Mouse (Mus musculus): ENCODE data around the gene Trpm3. TPM values are rescaled to one million over a fixed set of nuclear protein-coding genes. Genes with fewer than 3 reads are reported as not detected.

Gene Trpm3
- total RNA-seq, 2 experiments from 2014 or later, result 0.62 to 0.64 TPM

DNA sequence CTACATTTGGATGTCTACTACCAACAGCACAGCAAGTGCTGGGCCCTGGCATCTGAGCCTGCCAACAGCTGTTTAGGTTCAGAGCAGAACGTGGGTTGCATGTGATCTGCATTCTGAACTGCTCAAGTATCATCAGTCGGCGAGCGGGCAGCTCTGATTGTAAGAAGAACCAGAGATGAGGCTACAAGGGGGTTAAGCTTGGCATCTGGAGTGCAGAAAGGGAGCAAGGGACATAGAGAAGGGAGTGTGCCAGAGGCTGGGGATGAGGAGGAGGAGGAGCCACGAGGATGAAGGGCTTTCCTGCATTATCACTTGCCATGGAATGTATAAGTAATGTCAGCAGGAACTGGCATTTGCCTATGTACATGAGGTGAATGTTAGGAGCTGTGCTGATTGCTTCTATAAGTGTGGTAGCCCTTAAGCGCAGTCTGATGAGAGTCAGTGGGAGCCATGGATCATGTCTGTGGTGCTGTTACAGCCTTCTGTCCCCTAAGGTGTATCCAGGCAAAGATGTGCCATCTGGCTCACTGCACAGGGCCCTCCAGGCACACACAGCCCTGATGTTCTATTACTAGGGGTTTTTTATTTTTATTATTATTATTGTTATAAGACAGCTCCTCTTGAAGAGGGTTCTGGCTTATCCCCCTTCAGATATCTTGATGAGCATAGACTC is 825.0 kb downstream of the Trpm3 start:
- DNase-seq (ENCODE audit: low spot score), result no peak

DNA sequence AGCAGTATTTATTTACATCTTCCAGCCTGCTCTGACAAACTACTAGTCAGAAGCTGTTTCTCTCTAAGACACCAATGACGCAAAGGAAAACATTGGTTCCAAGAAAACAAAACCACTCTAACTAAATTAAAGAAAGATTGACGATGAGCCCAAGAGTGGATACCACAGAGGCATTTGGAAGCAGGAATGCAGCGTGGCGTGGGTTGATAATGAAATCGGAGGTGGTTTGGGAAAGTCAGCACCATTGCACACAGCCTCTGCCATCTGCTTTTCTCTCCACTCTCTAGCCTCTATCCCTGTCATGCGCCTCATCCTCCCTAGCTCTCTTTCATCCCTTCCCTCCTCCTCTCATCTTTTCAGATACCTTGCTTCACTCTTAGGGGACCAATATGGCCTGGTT is 826.6 kb downstream of the Trpm3 start:
- DNase-seq (ENCODE audit: low spot score), result no peak

GRCm38 (mm10) chr19:22973294-22973693 is 834.4 kb downstream of the Trpm3 start:
- no peak for DNase-seq (ENCODE audit: low spot score)

DNA sequence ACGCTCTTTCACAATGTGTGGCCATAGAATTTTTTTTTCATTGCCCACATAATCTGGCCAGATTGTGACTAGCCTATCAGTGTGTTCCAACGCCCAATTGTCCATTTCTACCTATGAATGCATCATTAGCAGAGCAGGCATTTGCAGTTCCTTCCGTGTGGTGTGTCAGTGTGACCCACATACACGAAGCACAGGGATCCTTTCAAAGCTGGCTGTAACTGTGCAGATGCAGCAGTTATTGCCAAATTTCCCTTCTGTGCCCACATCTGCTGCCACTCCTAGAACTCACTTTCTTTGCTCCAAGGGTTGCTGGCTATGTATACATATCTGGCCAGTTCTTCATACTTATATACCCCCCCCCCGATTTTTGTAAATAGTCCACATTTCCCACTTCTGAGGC is 834.9 kb downstream of the Trpm3 start:
- no peak for DNase-seq (ENCODE audit: low spot score)

DNA sequence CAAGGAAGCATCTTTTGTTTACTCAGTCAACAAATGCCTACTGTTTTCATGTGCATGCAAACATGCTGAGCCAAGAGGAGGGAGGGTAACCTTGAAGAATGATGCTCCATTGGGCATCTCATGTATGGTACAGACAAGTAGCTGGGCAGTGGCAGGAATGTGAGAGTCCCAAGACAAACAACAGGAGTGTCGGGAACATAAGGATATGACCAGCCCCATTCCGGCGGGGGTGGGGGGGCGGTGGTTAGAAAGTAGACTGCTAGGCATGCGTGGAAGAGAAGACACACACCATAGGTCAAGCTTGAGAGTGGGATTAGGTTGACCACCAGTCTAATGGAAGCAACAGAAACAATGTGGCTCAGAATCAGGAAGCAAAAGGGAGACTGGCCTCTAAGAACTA is 837.0 kb downstream of the Trpm3 start:
- no peak for DNase-seq (ENCODE audit: low spot score)

- DNase-seq (ENCODE audit: low spot score), result no peak
Measured at GRCm38 (mm10) chr19:22977508-22977907, 838.7 kb downstream of the Trpm3 start.

- DNase-seq (ENCODE audit: low spot score), result no peak
Measured at GRCm38 (mm10) chr19:22978763-22979162, 839.9 kb downstream of the Trpm3 start.

DNA sequence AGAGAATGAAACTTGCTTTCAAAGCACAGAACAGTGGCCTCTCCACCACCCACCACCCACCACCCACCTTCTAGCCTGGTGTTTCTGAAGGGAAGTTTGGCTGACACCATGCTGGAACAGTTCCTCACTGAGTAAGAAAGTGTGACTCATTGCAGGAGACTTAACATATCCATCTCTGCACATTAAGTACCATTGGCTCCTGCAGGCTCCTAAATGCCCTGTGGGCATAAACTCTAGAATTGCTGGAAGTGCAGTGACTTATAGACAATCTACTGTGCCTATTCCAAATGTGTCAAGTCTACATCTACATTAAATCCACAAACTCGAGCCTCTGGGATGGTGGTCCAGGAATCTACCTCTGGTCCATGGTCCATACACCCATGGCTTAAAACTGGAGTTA is 840.3 kb downstream of the Trpm3 start:
- DNase-seq (ENCODE audit: low spot score), result no peak

DNA sequence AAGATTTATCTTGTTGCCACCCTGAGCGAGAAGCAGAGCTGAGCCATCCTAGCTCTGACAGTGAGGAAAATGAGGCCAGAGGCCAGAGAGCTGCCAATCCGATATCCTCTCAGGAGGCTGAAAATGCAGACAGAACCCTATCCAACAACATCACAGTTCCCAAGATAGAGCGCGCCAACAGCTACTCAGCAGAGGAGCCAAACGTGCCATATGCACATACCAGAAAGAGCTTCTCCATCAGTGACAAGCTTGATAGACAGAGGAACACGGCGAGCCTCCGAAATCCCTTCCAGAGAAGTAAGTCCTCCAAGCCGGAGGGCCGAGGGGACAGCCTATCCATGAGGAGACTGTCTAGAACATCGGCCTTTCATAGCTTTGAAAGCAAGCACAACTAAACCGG is 849.1 kb downstream of the Trpm3 start:
- DNase-seq (ENCODE audit: low spot score), result no peak

DNA sequence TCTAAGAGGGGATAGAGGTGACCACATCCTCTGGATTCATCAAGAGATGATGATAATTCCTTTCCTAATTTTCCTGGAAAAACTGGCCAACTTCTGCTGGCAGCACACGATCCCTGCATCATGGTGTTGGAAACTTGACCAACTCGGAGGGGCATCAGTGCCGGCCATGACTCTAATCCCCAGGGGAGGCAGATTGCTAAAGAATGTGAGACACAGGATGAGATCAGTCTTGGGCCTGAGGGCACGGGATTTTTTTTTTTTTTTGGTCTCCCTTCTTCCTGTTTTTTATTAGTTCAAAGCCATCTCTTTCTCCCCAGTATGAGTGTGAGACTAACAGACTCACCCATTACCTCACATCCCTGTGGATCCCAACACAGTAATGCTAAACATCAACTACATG is 855.1 kb downstream of the Trpm3 start:
- peak; percentile 49 for DNase-seq (ENCODE audit: low spot score)

DNA sequence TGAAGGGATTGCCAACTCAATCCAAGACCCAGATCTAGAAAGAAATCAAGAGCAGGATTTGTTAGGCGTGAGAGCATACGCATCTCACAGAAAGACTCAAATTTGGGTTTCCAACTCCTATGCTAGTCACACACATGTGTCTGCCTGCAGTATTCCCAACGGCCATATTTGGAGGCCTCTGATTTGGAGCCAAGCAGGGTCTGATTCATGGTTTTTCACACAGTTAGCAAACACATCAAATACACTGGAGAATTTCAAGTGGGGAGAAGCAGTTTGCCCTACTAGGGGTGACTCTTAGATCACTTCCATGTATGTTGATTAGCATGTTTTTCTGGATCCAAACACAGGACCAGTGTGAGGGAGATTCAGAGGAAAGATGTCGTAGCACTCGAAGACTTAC is 855.7 kb downstream of the Trpm3 start:
- peak; percentile 34 for DNase-seq (ENCODE audit: low spot score)

- no peak for DNase-seq (ENCODE audit: low spot score)
Measured at GRCm38 (mm10) chr19:23000293-23000692, 861.4 kb downstream of the Trpm3 start.

DNA sequence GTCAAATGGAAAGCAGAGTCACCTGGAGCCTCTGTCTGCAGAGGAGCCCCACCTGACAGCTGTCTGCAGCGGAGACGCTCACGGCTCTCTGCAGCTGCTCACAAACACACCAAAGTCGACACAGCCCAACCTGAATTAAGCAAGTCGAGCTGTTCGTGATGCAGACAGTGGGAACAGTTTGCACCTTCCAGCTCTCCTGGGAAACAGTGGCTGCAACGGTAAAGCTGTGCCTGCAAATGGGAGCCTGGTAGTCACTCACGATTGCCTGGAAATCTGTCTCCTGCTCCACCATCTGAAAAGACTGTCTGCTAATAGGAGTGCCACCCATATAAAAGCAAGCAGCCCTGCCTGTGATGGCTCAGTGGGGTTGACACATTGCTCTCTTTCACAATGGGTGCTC is 865.0 kb downstream of the Trpm3 start:
- no peak for DNase-seq (ENCODE audit: low spot score)

- no peak for DNase-seq (ENCODE audit: low spot score)
Measured at GRCm38 (mm10) chr19:23005851-23006250, 867.0 kb downstream of the Trpm3 start.

DNA sequence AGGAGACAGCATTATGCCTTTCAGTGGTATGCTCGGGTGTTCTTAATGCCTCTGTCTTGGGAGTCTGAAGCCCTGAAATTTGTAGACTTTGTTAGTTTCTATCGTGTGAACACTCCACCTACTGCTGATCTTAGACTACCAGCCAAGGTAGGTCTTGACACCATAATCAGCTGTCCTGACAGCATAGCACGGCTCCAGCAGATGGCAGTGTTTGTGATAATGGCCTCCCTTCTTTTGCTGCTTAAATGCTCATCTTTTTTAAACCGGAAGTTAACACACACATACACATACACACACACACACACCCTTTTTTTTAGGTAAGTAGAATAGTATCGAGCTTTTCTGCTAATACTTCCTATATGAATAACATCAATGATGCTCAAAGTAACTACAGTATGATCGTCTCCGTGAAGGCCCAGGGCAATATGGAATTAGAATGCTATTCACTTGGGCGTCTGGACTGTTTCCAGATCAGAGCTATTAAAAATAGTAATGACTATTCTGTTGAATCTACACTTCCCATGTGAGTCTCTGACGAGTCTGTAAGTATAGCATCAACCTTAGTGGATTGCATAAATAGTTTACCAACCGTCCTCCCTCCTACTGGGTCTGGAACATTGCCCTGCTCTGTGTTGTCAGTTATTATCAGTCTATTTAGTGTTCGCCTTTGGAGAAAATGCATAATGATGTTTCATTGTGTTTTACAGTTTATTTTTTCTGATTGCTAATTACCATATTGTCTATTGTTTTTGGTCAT is 867.8 kb downstream of the Trpm3 start:
- peak; percentile 71 for DNase-seq (ENCODE audit: low spot score)

DNA sequence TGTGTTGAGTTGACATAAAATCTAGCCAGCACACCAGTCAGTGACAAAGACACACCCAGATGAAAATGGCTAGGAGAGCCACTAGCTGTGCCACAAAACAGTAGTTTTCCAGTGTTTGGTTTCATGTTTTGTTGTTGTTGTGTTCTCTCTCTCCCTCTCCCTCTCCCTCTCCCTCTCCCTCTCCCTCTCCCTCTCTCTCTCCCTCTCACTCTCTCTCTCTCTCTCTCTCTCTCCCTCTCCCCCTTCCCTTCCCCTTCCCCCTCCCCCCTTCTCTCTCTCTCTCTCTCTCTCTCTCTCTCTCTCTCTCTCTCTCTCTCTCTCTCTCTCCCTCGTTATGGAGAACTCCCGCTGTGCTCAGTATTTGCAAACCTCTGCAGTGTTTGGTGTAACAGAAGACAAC is 874.8 kb downstream of the Trpm3 start:
- no peak for DNase-seq (ENCODE audit: low spot score)

GRCm38 (mm10) chr19:23015516-23015915 is 876.7 kb downstream of the Trpm3 start:
- peak; percentile 65 for DNase-seq (ENCODE audit: low spot score)

GRCm38 (mm10) chr19:23018186-23018727 is 879.4 kb downstream of the Trpm3 start:
- no peak for DNase-seq (ENCODE audit: low spot score)

GRCm38 (mm10) chr19:23022902-23023301 is 884.1 kb downstream of the Trpm3 start:
- no peak for DNase-seq (ENCODE audit: low spot score)

DNA sequence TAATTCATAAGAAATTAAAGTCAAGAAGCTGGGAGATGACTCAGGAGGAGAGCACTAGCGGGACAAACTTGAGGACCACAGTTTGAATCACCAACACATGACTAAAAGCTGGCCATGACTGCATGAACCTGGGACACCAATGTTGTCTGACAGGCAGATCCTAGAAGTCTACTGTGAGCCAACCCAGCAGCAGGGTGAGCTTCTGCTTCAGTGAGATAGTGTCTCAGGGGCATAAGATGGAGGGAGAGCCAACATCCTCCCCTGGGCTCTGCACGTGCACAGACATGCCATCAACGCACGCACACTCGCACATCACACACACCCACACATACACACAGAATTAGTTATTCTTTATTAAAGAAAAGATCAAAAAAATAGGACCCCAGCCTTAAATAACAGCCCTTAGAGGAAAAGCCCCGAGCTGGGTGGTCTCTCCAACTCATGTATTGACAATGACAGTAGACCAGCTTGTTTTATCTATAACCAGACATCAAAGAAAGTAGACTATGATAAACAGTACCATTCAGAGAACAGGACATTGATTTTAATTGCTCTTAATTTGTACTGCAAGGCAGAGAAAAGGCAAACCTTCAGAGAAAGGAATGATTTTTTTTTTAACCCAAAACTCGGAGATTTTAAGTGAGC is 884.6 kb downstream of the Trpm3 start:
- DNase-seq (ENCODE audit: low spot score), result no peak

DNA sequence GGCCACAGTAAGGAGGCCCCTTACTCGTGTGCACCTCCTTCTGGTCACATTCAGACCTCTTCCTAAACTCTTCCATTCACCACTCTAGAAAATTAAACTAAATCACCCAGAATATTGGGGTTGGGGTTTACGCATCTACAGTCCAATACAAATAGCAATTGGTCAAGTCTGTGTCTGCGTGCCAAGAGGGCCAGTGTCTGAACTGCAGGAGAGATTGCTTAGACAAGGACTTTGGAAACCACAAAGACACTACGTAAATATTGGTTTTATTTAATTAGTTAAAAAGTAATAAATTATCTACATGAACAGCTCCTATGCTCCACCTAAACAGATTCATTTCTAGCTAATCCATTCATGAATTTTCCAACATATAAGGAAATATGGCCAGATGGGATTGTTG is 886.0 kb downstream of the Trpm3 start:
- DNase-seq (ENCODE audit: low spot score), result no peak

DNA sequence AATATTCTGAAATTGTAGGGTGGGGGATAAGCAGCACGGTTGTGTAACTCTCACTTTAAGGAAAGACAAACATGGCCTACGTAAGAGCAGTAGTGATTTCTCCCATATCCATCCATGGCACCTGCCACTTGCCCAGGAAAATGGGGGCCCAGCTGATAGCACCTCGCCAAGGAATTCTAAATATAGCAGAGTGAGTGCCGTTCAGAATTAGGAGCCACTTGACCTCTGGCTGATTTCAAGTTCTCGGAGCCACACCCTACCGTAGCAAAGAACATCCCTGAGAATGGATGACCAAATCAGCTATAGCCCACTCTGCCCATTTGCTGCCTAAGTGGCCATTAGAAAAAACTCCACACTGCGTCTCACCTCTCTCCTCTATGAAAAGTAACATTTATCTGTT is 887.6 kb downstream of the Trpm3 start:
- peak; percentile 47 for DNase-seq (ENCODE audit: low spot score)

All from gastrocnemius, adult 18-20 months (tissue).